Mouse (Mus musculus) heart, embryonic 12.5 days (tissue): Measurements from ENCODE around the gene Maco1. TPM values are rescaled to one million over a fixed set of nuclear protein-coding genes. Genes with fewer than 3 reads are reported as not detected.

ENCODE experiments used
- polyA plus RNA-seq: library from polyadenylated mRNA; unstranded; fragments of >200 nt; fragmentation: Nextera tagmentation; extraction: Ambion mirVana; gene quantifications from 2 replicates; pipeline ENCODE4 v1.2.1, GENCODE M21; 2016

Gene Maco1
- polyA plus RNA-seq, 1 experiment from 2014 or later, result 31.4 TPM

Other genes starting within 250 kb of the Maco1 start
- gene Man1c1, start 149.1 kb downstream of the Maco1 start, polyA plus RNA-seq, result 11.6 and 12.2 TPM in 2 replicates
- gene Ldlrap1, start 85.3 kb downstream of the Maco1 start, polyA plus RNA-seq, result 16.5 and 17.8 TPM in 2 replicates
- gene Rhd, start 11.2 kb upstream of the Maco1 start, polyA plus RNA-seq, result 23.6 and 28.1 TPM in 2 replicates
- 140 and 145 TPM in 2 replicates for gene Tmem50a, start 61.7 kb upstream of the Maco1 start, polyA plus RNA-seq
- gene Rsrp1, start 70.2 kb upstream of the Maco1 start, polyA plus RNA-seq, result 386 and 405 TPM in 2 replicates
- gene Syf2, start 77.6 kb upstream of the Maco1 start, polyA plus RNA-seq, result 55.7 and 61.9 TPM in 2 replicates